Mouse (Mus musculus): Measurements from ENCODE around the gene Ly6g6d. TPM values are rescaled to one million over a fixed set of nuclear protein-coding genes. Genes with fewer than 3 reads are reported as not detected.
A peak's percentile ranks its signal among the peaks of the same experiment; 100 is the strongest.

Ly6g6d gene
- polyA plus RNA-seq, 1 experiment from 2014 or later = 1.5 TPM

DNA sequence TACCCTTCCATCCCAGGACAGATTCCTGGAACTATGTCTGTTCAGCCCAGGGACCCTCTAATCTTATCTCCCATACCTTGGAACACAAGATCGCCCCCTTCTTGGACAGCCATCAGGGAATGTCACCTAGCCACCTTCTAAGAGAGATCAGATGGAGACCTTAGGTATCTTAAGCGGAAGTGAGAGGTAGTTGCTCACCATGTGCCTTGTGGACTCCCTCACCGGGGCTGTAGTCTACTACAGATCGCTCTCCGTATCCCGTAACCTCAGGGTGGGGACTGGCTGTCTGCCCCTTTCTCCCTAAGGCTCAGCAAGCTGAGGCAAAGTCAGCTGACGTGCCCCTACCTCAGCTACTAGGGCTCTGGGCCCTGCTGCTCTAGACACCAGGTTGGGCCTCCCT is 26.2 kb upstream of the Ly6g6d start:
- H3K27me3 ChIP-seq (ENCODE audit: control insufficient read depth, insufficient read depth, low read length) = no peaks in the 10 kb centered on the region
- no peak overlapping the region for H3K9ac ChIP-seq (ENCODE audit: low read length)
- no peak for DNase-seq (ENCODE audit: low spot score, missing footprints)
- H3K27ac ChIP-seq (ENCODE audit: low read depth, low read length) = no peak overlapping the region
- H3K4me3 ChIP-seq (ENCODE audit: low read depth, low read length) = no peak overlapping the region
- H3K4me2 ChIP-seq = no peak overlapping the region
- peaks cover 8% of the 10 kb centered on the region for H3K4me1 ChIP-seq (ENCODE audit: control insufficient read depth, insufficient read depth, low read length)
- no peaks in the 10 kb centered on the region for H3K9me3 ChIP-seq (ENCODE audit: control insufficient read depth, low read length)
- WGBS = 95% methylated on average over 7 of the region's 7 CpGs
- ATAC-seq (ENCODE audit: low FRiP score) = no peak
- H3K36me3 ChIP-seq (ENCODE audit: control insufficient read depth, insufficient read depth, low read length) = peaks cover 4% of the 10 kb centered on the region

DNA sequence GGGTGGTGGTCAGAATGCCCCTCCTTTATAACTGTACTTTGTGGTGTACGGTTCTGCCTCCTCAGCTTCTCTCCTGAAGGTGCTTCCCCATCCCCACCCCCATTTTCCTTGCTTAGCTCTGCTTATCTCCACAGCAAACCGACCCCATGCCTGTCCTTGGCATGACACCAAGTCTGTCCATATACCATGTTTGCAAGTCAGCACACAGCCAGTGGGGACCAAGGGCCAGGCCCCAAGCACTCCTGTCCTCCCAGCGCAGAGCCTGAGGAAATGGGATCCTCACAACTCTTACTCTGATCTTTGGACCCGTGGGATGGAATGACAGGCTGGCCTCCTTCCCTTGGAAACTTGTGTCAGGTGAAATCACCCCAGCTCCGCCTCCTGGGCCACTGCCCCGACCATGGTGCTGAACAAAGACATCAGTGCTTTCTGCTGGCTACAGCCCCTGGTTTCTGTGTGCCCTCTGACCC is 25.4 kb upstream of the Ly6g6d start:
- WGBS = 66% methylated on average over 6 of the region's 6 CpGs
- Histone ChIP-seq H3K4me2 (no peak overlapping the region), H3K27me3 (ENCODE audit: control insufficient read depth, insufficient read depth, low read length) (no peaks in the 10 kb centered on the region), H3K4me1 (ENCODE audit: control insufficient read depth, insufficient read depth, low read length) (peaks cover 8% of the 10 kb centered on the region), H3K36me3 (ENCODE audit: control insufficient read depth, insufficient read depth, low read length) (peaks cover 4% of the 10 kb centered on the region), H3K27ac (ENCODE audit: low read depth, low read length) (no peak overlapping the region), H3K4me3 (ENCODE audit: low read depth, low read length) (no peak overlapping the region), H3K9me3 (ENCODE audit: control insufficient read depth, low read length) (no peaks in the 10 kb centered on the region), H3K9ac (ENCODE audit: low read length) (no peak overlapping the region)
- DNase-seq (ENCODE audit: low spot score, missing footprints) = no peak
- no peak for ATAC-seq (ENCODE audit: low FRiP score)

DNA sequence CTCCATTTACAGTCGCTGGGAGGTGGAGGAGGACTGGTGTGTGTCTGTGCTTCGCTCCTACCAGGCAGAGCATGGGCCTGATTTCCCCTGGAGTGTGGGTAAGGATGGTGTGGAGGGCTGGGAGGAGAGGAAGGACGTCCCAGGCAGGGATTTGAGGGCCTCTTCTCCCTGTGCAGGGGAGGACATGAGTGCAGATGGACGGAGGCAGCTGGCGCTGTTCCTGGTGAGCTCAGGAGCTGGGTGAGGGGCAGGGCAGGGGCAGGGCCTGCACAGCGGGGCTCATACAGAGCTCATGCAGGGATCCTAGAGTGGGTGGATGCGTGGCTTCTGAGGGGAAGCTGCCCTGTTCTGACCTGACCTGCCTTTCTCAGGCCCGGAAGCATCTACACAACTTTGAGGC is 24.4 kb upstream of the Ly6g6d start:
- Histone ChIP-seq H3K4me1 (ENCODE audit: control insufficient read depth, insufficient read depth, low read length) (peaks cover 8% of the 10 kb centered on the region), H3K9ac (ENCODE audit: low read length) (no peak overlapping the region), H3K27ac (ENCODE audit: low read depth, low read length) (no peak overlapping the region), H3K9me3 (ENCODE audit: control insufficient read depth, low read length) (no peaks in the 10 kb centered on the region), H3K4me2 (no peak overlapping the region), H3K4me3 (ENCODE audit: low read depth, low read length) (no peak overlapping the region), H3K27me3 (ENCODE audit: control insufficient read depth, insufficient read depth, low read length) (no peaks in the 10 kb centered on the region), H3K36me3 (ENCODE audit: control insufficient read depth, insufficient read depth, low read length) (peaks cover 6% of the 10 kb centered on the region)
- ATAC-seq (ENCODE audit: low FRiP score) = no peak
- no peak for DNase-seq (ENCODE audit: low spot score, missing footprints)
- WGBS = 76% methylated on average over 8 of the region's 8 CpGs

DNA sequence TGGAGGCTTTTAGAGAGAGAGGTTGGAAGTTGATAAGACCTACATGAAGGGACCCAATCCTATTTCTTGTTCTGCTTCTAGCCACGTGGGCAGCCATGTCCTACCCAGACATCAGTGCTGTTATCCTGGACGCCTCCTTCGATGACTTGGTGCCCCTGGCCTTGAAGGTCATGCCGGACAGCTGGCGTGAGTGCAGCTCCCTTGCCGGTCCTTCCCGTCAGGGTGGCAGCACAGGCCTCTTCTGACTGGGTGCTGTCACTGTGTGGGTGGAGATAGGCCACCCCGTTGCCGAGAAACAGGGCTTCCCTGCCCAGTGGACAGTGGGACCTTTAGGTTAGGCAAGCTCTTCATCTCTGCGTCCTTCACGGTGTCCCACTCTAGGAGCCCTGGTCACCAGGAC is 23.3 kb upstream of the Ly6g6d start:
- no peaks in the 10 kb centered on the region for H3K9me3 ChIP-seq (ENCODE audit: control insufficient read depth, low read length)
- ATAC-seq (ENCODE audit: low FRiP score) = no peak
- no peaks in the 10 kb centered on the region for H3K27me3 ChIP-seq (ENCODE audit: control insufficient read depth, insufficient read depth, low read length)
- H3K4me1 ChIP-seq (ENCODE audit: control insufficient read depth, insufficient read depth, low read length) = peaks cover 5% of the 10 kb centered on the region
- WGBS = 89% methylated on average over 11 of the region's 11 CpGs
- no peak overlapping the region for H3K4me3 ChIP-seq (ENCODE audit: low read depth, low read length)
- DNase-seq (ENCODE audit: low spot score, missing footprints) = no peak
- H3K27ac ChIP-seq (ENCODE audit: low read depth, low read length) = no peak overlapping the region
- peaks cover 8% of the 10 kb centered on the region for H3K36me3 ChIP-seq (ENCODE audit: control insufficient read depth, insufficient read depth, low read length)
- no peak overlapping the region for H3K4me2 ChIP-seq
- H3K9ac ChIP-seq (ENCODE audit: low read length) = no peak overlapping the region

DNA sequence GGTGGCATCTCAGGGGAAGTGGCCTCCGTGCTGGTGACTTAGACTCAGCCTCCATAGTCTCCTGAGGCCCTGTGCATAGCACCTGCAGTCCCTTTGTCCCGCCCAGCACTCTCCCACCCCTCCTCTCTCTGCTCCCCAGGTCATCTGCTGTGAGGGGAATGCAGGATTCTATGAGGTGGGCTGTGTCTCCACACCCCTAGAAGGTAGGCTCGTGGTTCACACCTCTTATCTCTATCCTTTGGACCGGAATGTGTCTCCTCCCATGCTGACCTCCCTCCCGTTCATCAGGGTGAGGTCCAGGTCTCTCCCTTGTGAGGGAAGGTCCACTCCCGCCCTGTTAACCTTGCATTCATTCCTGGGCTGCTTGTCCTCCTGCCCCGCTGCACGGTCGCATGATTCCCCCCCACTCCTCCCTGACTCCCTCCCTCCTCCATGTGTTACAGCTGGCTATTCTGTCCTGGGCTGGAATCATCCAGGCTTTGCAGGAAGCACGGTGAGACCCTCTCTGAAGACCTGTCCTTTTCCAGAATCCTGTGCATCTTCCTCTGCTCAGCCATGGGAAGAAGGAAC is 22.4 kb upstream of the Ly6g6d start:
- no peaks in the 10 kb centered on the region for H3K4me1 ChIP-seq (ENCODE audit: control insufficient read depth, insufficient read depth, low read length)
- no peak overlapping the region for H3K4me2 ChIP-seq
- DNase-seq (ENCODE audit: low spot score, missing footprints) = no peak
- H3K27ac ChIP-seq (ENCODE audit: low read depth, low read length) = no peak overlapping the region
- H3K9ac ChIP-seq (ENCODE audit: low read length) = no peak overlapping the region
- WGBS = 77% methylated on average over 10 of the region's 10 CpGs
- H3K27me3 ChIP-seq (ENCODE audit: control insufficient read depth, insufficient read depth, low read length) = no peaks in the 10 kb centered on the region
- no peaks in the 10 kb centered on the region for H3K9me3 ChIP-seq (ENCODE audit: control insufficient read depth, low read length)
- peaks cover 8% of the 10 kb centered on the region for H3K36me3 ChIP-seq (ENCODE audit: control insufficient read depth, insufficient read depth, low read length)
- no peak overlapping the region for H3K4me3 ChIP-seq (ENCODE audit: low read depth, low read length)
- ATAC-seq (ENCODE audit: low FRiP score) = no peak

DNA sequence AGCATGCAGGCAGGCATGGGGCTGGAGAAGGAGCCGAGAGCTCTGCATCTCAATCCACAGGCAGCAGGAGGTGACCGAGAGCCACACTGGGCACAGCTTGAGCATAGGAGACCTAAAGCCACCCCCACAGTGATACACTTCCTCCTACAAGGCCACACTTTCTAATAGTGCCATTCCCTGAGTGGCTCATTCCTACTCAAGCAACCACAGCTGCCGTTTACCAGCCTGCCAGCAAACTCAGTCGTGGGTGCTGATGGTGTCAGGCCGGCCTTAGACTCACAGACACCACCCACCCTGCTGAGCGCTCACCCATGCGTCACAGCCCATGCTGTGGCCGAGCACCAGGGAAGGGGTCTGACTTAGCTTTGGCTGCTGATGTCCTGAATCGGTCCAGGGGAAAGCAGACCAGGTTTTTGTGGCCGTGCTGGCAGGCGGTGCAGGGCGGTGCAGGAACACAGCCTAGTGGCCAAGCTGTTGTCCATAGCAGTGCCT is 19.3 kb upstream of the Ly6g6d start:
- no peak overlapping the region for H3K4me2 ChIP-seq
- no peaks in the 10 kb centered on the region for H3K27me3 ChIP-seq (ENCODE audit: control insufficient read depth, insufficient read depth, low read length)
- H3K4me1 ChIP-seq (ENCODE audit: control insufficient read depth, insufficient read depth, low read length) = no peaks in the 10 kb centered on the region
- WGBS = 70% methylated on average over 12 of the region's 12 CpGs
- no peak overlapping the region for H3K27ac ChIP-seq (ENCODE audit: low read depth, low read length)
- peak; percentile 73 for DNase-seq (ENCODE audit: low spot score, missing footprints)
- no peak overlapping the region for H3K9ac ChIP-seq (ENCODE audit: low read length)
- peaks cover 10% of the 10 kb centered on the region for H3K36me3 ChIP-seq (ENCODE audit: control insufficient read depth, insufficient read depth, low read length)
- no peaks in the 10 kb centered on the region for H3K9me3 ChIP-seq (ENCODE audit: control insufficient read depth, low read length)
- no peak overlapping the region for H3K4me3 ChIP-seq (ENCODE audit: low read depth, low read length)
- no peak for ATAC-seq (ENCODE audit: low FRiP score)

DNA sequence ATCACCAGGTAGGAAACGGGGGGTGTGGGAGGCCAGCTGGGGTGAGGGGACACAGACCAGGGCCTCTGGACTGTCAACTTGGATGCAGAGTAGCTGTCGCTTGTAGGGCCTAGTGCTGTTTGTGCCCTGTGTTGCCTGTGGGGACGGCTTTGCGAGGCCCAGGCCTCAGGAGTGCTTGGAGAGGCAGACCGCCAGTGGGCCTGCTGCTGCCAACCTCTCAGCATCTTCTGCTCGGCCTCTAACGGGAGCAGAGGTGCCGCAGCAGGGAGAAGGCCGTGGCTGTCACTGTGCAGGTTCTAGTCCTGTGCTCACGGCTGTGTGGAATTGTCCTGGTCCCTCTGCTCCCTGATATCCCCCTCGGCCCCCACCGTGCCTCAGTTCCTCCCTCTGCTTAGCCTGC is 18.7 kb upstream of the Ly6g6d start:
- Histone ChIP-seq H3K4me3 (ENCODE audit: low read depth, low read length) (no peak overlapping the region), H3K36me3 (ENCODE audit: control insufficient read depth, insufficient read depth, low read length) (peaks cover 10% of the 10 kb centered on the region), H3K4me2 (no peak overlapping the region), H3K27me3 (ENCODE audit: control insufficient read depth, insufficient read depth, low read length) (no peaks in the 10 kb centered on the region), H3K9me3 (ENCODE audit: control insufficient read depth, low read length) (no peaks in the 10 kb centered on the region), H3K27ac (ENCODE audit: low read depth, low read length) (no peak overlapping the region), H3K9ac (ENCODE audit: low read length) (no peak overlapping the region), H3K4me1 (ENCODE audit: control insufficient read depth, insufficient read depth, low read length) (no peaks in the 10 kb centered on the region)
- 82% methylated on average over 12 of the region's 12 CpGs for WGBS
- DNase-seq (ENCODE audit: low spot score, missing footprints) (no peak), ATAC-seq (ENCODE audit: low FRiP score) (no peak)

DNA sequence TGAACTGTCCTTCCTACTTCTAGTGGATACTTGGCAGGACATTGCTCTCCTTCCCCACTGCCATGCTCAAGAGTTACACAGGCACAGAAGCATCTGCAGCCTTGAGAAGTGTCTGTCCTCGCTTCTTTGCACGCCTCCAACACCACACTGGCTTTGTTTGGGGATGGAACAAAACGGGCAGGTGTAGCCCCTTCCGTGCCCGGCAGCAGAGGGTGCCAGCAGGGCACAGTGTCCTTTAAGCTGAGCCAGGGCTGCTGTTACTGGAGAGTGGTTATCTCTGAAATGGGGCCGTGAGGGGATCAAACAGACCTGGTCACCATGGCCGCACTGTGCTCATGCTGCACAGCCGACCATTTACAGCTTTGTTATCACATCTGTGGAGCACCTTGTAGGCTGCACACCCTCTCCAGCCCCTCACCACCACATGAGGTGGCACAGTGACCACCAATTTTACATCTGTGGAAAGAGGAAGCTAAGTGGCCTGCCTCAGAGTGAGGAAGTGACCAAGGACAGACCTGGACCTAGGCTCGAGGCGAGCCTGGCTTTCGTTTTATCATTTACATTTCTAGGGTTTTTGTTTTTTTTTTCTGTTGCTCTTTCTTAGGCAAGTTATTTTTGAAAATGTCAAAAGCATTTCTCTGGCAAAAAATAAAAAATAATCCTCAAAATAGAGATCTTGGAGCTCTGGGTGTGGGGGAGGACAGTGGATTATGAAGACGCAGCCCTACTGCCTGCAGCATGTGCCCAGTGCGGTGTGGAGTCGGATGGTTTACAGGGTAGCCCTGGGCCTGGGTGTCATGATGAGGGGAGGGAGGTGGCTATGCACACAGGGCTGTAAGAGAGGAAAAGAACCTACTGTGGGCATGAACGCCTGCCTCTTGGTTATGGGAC is 16.9 kb upstream of the Ly6g6d start:
- no peak for DNase-seq (ENCODE audit: low spot score, missing footprints)
- Histone ChIP-seq H3K4me3 (ENCODE audit: low read depth, low read length) (no peak overlapping the region), H3K9me3 (ENCODE audit: control insufficient read depth, low read length) (no peaks in the 10 kb centered on the region), H3K27ac (ENCODE audit: low read depth, low read length) (no peak overlapping the region), H3K4me2 (no peak overlapping the region), H3K9ac (ENCODE audit: low read length) (no peak overlapping the region), H3K27me3 (ENCODE audit: control insufficient read depth, insufficient read depth, low read length) (no peaks in the 10 kb centered on the region), H3K4me1 (ENCODE audit: control insufficient read depth, insufficient read depth, low read length) (peaks cover 5% of the 10 kb centered on the region), H3K36me3 (ENCODE audit: control insufficient read depth, insufficient read depth, low read length) (peaks cover 5% of the 10 kb centered on the region; the same call in 1 of the 2 replicates)
- 91% methylated on average over 15 of the region's 15 CpGs for WGBS
- no peak for ATAC-seq (ENCODE audit: low FRiP score)
